Mouse (Mus musculus) thymus, postnatal 36 days (tissue): ENCODE measurements at regions not wholly inside any gene's neighbourhood (a gene's known extent, or its start where the extent isn't known, plus 50 kb on each side); places are given as distances from the start of the nearest gene placed in this dataset.

ENCODE experiments used
- DNase-seq, 2 experiments: peaks; one replicate each; pipeline ENCODE4 v3.0.0; 2022; ENCODE audit warnings: mixed read lengths in 2 of 2

DNA sequence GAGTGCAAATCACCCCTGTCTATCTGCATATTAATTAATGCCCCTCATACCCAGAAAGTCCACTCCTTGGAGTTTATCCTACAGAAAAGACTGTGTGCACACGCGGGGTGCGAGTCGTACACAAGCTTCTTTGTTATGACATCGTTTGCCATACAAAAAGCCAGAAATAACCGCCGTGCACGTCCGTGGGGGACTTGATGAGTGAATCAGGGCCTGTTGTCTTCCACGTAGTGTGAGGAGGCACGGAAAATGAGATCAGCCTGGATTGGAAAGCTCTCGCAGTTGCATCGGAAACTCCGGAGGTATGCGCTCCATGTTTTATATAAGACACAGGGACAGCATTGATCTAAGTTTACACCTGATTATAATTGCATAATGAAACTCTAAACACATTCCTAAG lies 120.3 kb downstream of the Etnk1 start:
- DNase-seq, result no peak

DNA sequence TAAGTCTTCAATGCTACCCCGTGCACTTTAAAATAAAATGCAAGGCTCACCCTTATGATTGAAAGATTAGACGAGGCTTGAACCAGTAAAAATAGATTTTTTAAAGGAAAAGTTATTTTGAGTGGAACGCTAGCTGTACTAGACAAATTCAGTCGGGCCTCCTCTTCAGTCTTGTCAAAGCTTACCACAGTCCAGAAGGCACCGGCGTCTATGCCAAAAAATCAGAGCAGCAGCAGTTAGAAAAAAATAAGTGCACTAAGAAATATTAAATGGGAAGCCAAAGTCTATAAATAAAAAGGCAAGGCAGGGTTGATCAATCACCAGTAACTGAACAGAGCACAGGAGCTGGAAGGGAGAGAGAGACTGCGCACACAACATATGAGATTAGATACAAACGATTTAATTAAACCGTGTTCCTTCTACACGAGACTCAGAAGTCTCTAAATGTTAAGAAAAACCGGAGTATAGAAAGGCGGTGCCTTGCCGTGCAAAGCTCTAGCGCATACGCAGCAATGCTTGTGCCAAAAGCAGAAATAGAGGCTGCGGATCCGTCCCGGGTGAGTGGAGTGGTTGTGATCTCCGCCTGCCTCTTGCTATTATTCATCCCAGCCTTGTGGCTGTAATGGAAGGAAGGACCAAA lies 121.6 kb downstream of the Etnk1 start:
- DNase-seq, result no peak

DNA sequence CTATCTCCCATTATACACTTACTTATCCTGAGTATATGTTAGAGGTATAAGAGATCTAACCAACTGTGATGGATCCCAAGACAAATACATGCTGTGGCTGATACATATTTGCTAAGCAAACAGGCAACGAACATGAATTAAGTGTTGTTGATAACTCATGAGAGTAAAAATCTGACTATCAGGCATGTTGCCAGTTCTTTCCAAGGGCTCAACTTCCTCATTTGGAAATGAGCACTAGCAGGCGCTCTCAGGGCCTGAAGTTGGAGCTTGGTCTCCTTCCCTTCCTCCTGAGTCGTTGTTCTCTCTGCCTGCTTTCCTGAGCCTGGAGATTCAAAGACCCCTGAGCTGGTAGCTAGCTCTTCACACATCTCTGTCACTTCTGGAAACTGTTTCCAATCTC lies 126.6 kb downstream of the Etnk1 start:
- no peak for DNase-seq

DNA sequence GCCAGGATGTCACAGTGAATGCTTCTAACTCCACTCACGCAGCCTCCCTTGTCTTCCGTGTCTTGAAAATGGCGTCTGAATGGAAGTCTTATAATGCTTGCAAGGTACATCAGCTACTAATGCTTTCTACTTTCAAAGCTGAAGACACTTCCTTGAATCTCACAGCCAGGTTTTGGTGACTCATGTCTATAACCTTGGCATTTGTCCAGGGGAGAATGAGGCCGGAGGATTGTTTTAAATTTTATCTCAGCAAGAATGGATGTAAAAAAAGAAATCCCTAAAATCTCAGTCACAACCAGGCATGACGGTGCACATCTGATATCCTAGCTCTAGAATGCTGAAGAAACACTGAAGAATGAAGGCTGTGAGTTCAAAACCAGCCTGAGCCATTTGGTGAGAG lies 131.4 kb downstream of the Etnk1 start:
- no peak for DNase-seq

DNA sequence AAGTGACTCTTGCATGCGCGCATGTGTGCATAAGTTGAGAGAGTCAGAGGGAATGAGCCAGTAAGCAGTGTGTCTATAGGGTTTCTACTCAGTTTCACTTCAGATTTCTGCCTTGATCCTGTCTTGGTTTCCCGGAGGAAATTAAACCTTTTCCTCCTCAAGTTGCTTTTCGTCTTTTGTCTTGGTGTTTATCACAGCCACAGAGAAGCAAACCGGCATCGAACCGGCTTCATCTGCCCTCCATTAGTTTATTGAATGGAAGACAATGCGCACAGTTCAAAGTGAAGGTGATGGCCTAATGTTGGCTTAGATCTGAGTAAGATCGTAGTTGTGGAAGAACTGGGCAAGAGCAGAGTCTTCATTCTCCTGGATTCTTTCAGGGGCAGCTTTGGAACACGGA lies 134.4 kb downstream of the Etnk1 start:
- no peak for DNase-seq

DNA sequence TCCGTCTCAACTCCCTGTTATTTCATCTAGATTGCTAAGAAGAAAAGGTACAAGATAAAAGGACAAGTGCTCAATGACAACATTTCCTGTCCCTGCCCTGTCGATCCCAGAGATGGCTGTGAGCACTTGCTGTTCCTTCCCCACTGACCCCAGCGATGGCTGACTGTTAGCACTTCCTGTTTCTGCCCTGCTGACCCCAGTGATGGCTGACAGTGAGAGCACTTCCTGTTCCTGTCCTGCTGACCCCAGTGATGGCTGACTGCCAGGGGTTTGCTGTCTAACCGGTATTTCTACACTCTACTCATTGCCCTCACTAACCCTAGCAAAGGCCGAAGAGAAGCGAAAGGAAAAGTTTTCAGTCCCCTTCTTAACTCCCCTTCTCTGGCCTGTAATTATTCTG lies 140.3 kb downstream of the Etnk1 start:
- no peak for DNase-seq

DNA sequence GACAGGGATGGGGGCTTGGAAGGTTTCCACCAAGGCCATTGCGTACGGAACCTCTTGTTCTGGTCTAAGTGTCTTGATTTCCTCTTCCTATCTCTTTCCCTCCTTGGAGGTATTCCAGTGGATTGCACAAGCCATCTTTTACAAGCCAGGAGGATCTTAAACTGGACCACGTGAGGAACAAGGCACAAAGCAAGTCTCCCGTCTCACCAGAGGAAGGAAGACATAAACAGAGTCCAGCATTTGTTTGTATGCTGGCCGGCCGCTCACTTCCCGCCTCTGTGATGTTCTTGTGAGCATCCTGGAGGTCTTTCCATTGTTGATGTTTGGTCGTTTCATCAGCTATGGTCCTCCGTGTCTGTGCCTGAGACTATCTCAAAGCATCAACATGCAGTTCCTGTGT lies 148.8 kb downstream of the Etnk1 start:
- DNase-seq, result no peak

DNA sequence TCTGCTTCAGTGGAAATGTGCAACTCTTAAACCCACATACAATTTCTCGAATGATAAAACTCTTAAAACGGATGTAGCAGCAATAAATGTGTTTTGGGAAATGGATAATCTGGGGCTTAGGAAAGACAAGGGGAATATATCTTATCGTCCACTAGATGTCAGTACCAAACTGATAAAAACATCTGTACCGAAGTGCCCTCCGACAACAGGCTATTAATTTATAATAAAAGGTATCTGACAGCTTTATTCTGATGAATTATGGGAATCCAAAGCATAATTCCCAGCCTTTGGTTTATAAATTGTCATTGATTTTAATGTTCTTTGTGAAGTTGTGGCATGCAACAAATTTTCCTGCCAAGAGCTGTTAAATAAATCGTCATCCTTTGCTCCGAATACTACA lies 153.4 kb downstream of the Etnk1 start:
- no peak for DNase-seq

DNA sequence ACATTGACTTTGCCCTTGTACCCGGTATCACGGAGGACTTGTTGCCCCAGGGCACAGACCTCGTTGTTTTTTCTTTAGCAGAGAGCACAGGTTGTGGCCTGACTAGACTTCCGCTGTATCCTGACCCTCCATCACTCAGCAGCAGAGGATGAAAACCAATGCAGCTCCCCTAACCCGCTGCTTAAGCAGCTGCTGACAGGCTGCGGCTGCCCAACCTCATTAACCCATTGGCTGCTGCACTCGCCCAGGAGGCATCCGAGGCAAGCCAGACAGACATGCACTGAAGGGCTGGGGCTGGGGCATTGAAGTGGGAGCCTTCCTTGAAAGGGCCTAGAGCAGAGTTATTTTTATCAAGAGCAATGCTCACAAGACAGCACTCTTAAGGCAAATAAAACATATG lies 157.6 kb downstream of the Etnk1 start:
- DNase-seq, result no peak

DNA sequence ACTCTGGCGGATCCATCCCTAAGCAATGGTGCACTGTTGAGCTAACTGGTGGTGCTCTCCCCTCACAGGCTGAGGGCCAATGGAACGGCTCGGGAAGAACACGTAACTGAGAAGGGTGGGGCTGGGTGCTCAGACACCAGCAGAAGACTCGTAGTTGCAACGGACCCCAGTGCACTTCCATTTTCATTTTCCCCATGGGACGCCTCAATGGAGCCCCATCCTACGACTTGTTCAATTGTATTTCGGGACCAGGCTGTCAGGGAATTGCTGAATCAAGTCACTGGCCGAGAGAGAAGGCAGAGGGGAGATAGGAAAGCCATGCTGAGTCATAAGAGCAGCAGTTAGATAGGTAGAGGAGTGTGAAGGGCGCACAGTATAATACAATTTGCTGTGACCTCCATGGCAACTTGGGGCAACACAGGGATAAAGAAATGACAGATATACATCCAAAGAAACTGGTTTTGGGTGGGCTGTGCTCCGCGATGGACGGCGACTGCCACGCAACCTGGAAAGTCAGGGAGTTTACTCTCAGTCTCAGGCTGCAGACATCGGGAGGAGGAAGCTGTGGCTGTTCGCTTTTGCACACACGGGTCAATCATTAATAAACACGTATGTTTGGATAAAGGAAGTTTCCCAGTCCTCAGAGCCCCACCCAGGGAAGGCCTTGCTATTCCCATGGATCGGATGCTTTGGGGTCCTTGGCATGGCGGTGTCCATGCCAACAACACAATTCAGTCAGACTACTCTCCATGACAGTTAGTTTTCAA lies 160.1 kb downstream of the Etnk1 start:
- peak; percentile 23 to 55 for DNase-seq

DNA sequence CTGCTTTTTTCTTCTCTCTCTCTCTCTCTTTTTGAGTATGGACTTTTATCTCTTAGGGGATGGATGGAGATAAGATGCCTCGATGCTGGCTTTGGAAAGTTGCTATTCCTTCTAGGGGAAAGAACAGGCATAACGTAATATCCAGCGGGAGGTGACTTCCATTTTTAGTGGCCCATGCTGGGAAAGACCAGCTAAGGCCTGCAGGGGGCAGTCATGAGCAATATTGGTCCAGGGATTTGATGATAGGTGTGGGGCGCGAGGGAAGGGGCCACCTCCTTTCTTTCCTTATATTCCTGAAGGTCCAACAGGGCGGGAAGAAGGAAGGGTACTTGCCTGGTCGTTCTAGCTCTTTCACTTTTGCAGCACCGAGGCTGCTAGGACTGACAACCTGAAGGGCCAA lies 160.8 kb downstream of the Etnk1 start:
- no peak for DNase-seq

DNA sequence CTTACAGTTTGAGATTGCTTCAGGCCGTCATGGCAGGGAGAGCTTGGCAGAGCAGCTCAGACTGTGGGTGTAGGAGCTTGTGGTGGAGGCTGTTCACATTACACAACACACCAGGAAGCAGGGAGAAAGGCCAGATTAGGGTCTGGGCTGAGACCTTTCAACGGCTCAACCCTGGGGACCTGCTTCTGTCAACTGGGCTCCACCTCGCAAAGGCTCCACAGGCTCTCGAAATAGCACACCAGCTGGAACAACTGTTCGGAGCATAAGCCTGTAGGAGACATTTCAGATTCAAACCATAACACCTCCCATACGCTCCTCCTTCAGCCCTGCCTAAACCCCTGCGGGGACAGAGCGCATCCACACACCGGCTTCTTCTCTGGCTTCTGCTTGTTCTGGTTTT lies 161.2 kb downstream of the Etnk1 start:
- no peak for DNase-seq

DNA sequence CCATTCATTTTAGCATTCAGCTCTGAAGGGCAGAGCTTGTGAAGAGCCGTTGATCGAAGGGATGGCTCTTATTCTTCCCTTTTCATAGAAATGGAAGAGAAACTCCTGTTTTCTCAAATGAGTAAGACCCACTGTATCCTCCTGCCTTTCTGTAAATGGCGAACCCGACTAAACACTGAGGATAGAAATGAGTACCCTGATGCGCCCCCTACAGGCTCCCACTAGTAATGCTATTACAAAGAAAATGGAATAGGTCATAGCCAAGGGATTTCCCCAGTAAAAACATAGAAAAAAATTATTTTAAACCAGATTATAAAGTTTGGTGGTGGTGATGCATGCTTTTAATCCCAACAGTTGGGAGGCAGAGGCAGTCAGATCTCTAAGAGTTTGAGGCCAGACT lies 162.1 kb downstream of the Etnk1 start:
- no peak for DNase-seq

DNA sequence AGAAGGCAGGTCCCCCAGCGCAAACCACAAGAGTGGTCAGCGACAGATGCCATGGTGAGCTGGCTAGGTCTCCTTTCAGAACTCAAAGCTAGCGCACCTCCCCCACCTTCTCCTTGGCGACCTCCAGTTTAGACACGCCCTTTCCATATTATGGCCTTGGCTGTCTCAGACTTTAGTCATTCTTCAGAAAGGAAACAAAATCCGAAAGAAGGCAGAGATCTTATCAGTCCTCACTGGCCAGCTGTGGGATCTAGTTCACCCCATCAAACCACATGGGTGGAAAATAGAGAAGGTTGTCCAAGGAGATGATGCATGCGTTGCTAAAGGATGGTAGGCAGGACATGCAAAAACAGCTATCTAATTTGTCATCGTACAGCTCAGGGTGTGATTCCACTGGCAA lies 166.5 kb downstream of the Etnk1 start:
- DNase-seq, result no peak

DNA sequence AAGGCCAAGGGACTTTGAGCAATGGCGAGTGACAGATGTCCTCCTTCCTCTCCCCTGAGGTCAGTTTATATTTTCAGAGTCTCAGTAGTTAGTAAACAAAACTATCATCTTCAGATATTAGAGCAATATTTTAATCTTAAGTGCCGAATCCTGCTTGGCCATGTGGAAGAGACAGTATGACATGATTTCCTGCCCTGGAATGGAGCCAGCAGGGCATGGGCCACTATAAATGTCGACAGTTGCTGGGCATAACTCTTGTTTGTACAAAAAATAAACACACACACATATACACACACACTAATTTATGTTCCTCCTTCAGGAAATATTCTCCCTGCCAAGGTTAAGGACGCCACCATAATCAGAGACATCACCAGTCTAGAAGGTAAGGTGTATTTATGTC lies 169.6 kb downstream of the Etnk1 start:
- no peak for DNase-seq

DNA sequence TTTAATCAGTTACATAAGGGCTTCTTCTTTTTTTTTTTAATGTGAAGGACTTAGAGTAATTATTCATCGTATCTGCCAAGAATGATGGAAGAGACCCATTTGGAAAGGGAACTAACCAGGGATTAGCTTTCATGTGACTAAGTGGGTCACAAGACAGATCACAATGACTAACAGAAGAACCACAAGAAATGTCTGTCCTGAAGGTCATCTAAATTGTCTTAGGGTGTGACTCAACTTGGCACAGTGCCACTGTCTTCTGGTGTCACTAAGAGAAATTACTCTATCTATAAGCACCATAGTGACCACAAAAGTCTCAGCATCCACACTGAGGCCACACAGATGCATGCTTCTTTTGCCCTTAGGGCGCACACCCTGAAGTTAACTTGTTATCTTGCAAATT lies 182.0 kb downstream of the Etnk1 start:
- DNase-seq, result no peak

DNA sequence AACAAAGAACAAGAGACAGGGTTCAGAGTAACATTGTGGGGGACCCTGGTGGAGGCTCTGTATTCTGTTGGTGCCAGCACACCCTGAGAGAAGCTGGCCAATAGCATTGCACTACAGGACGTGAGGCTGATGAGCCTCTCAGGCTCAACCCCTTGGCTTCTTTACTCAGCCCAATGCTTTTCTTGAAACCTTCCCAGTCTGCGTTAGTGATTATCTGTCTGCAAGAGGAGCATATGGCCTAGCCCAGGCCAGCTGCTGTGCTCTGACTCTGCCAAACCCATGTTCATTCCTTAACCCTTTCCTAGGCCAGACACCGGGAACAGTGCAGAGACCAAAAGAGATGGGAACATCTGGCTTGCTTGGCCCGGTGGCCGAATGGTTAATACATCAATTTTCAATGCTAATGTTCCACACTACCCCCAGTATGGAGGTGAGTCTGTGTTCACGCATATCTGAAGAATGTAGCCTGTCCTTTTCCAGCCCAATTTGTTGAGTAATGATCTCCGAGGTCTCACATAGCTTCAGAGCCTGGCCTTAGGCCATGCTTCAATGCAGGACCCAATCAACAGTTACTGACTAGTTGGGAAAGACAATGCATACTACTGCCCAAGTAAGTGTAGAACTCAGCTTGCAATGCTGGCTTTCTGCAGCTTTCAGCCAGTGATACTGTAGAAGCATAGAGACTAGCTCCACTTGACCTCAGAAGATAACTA lies 192.5 kb downstream of the Etnk1 start:
- DNase-seq, result no peak

DNA sequence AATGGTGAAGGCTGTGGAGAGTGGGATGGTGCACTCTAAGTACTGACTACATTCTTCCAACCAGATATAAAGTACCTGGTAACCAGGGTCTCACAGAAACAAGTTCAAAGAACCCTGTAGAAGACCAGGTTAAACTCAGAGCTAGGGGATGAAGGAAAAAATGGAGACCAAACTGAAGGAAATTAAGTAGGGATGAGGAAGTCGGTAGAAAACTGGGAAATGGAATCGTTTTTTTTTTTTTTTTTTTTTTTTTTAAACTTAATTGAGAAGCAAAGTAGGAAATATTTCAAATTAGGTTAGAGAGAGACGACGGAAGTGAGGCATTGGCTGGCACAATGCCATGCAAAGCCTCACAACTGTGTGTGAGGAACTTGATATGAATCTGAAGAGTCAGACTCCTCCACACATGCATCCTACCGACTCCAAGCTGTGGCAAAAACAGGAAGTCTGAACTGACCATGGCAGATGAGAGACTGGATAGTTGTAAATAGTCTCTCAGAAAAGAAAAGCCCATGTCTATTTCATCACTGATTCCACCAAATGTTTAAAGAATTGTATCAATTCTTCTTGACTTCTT lies 194.2 kb downstream of the Etnk1 start:
- DNase-seq, result no peak

DNA sequence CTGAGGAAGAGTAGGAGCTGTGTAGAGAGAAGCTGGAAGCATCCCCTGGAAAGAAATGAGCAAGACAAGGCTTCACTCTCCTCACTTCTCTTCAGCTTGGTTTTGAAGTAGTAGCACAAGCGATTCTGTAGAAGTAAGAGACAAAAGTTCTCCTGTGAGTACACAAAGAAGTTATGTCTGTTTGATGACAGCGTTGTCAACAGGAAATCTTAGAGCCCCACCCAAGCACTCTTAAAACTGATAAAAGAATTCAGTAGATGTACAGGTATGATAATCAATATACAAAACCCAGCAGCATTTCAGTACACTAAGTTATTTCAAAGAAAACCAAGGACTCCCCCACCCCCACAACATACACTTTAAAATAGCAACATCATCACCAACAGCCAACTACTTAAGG lies 194.9 kb downstream of the Etnk1 start:
- no peak for DNase-seq

DNA sequence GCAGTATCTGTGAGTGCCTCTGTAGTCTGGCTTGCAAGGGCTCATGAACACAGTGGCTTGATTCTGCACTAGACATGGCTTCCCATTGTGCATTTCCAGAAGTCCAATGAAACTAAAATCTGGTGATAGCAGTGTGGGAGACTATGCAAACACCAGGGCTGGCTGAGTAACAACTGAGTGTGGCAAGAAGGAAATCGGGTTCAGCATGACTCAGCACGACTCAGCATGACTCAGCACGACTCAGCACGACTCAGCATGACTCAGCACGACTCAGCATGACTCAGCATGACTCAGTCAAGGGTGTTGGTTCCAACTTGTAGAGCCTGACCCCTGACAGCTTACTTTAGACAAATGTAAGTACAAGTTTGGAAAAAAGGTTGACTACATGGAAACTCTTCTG lies 198.8 kb downstream of the Etnk1 start:
- no peak for DNase-seq

DNA sequence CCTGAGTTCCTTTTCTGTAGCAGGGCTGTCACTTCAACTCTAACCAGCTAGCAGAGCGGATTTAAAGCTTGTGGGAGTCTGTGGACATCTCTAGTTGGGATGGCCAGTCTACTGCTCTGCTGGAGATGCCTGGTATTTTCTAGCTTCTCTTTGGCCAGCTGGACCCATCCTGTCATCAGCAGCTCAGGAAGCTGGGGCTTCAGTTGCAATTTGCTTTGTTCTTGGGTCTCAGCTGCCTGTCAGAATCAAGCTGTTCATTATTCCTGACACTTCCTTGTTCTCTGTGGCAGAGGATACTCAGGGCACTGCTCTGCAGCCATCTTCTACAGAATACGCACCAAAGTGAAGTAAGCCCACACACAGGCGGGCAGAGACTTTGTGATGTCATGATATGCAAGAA lies 200.8 kb downstream of the Etnk1 start:
- DNase-seq, result no peak

DNA sequence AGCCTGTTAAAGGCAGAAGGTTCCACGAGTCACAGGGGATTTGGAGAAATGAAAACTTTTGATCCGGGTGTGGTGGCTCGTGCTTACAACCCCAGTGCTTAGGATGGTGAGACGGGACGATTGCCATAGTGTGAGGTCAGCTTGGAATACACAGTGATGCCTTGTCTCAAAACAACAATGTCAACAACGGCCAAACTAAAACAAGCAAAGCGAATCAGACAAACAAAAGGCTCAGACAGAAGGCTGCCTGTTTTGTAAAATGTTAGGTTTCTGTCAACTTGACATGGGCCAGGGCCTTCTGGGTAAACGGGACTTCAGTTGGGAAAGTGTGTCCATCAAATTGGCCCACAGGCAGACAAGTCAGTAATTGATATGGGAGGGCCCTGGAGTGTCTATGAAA lies 201.6 kb downstream of the Etnk1 start:
- no peak for DNase-seq

DNA sequence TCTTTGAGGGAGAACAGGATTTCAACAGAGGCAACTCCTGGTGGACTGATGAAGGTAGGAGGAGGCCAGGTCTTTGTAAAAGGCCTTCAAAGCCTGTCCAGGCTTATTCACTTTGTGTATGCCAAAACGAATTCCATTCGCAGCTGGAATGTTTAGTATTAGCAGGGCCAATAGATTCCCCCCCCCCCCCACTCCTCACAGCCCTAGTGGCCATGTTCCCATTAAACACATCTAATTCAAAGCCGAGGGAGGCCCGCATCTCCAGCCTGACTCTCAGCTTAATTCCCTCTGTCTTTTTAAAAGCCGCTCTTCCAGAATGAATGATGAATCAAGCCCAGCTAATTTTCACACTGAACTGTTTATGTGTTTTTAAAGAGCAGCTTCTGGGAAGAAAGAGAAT lies 205.5 kb downstream of the Etnk1 start:
- DNase-seq, result no peak

DNA sequence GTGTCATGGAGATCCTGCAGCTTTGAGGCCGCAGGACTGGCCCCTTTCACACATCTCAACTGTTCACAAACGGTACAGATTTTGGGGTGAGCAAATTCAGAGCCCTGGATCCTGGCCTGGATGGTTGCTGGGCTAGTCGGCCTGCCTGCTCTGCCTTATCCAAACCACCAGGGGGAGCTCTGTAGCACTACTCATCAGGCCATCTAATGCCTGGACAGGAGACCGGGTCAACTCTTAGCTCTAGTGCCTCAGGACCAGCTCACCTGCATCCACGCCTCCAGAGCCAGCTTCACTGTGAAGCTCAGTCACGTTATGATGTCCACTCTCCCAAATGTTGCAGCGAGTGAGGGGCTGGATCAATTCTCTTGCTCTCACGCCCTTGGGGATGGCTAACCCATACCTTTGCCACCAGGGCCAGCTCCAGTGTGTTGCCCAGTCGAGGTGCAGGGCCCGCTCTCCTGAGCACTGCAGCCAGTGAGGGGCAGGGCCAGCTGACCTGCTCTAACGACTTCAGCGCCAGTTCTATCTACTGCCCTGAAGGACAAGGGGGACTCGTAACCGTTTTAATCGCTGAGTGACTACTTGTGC lies 206.8 kb downstream of the Etnk1 start:
- DNase-seq, result peak; percentile 19 to 33
